Mouse (Mus musculus): ENCODE measurements around the gene Pcyox1. TPM values are rescaled to one million over a fixed set of nuclear protein-coding genes. Genes with fewer than 3 reads are reported as not detected.
A peak's percentile ranks its signal among the peaks of the same experiment; 100 is the strongest.

The Pcyox1 gene
- polyA plus RNA-seq, 1 experiment from 2014 or later, result 68.2 TPM

DNA sequence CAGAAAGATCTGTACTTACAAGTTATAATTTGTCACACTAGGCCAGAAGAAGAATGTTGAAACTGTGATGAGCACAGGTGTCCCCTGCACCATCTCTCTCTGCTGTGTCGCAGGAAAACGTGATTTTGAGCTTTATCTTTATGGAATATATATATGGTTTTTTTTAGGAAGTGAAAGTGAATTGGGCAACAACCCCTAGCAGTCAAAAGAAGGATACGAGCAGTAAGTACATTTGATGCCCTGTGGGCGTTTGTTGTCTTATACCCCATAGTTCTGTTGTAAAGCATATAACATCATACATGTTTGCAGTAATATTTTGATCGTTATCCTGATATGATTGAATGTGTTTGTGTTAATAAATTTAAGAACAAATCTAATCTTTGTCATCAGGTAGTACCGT is 21.8 kb upstream of the Pcyox1 start:
- H3K27ac ChIP-seq (replicated peaks), result no peak overlapping the region
- no peak for DNase-seq (ENCODE audit: low spot score)
- H3K27me3 ChIP-seq (replicated peaks; ENCODE audit: low read depth, poor library complexity, severe bottlenecking), result no peaks in the 10 kb centered on the region
- H3K4me3 ChIP-seq, result no peak overlapping the region
- 92% methylated on average over 6 of the region's 6 CpGs for WGBS
- peaks cover 100% of the 10 kb centered on the region for H3K36me3 ChIP-seq (replicated peaks)
- no peaks in the 10 kb centered on the region for H3K9me3 ChIP-seq
- no peaks in the 10 kb centered on the region for H3K4me1 ChIP-seq

DNA sequence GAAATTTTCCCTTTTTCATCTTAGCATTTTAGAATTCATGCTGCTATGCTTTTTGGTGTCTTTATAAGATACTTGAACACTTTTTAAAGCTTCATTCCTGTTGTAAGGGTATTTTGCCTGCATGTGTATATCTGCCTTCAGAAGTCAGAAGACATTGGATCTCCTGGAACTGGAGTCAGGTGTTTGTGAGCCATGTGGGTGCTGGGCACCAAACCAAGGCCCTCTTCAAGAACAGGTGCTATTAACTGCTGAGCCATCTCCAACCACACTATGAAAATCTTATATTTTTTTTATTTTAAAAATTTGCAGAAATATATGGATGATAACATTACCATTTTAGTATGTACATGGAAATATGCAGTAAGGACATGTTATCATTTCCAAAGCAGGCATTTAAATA is 9.4 kb upstream of the Pcyox1 start:
- H3K27ac ChIP-seq (replicated peaks), result peak overlapping the region; percentile 100; the same call in 1 of the 2 replicates

DNA sequence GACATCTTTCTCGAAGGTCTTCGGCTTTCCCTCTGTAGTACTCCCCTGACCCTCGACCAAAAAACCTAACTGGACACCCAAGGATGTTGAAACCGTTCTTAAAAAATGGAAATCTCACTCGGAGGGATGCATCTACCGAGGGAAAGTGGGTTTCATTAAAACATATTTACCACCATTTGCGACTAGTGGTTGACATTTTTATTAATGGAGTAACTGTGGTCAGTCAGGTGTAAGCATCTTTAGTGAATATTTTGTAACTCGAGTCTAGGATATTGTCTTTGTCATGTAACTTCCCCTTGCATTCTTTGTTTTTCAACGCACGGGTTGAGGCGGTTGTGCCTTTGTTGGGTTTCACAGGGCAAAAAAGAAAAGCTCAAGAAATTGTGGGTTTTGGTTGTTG is 8.0 kb upstream of the Pcyox1 start:
- DNase-seq (ENCODE audit: low spot score), result peak; percentile 19
- 2% methylated on average over 11 of the region's 11 CpGs for WGBS
- Histone ChIP-seq H3K36me3 (replicated peaks) (peaks cover 38% of the 10 kb centered on the region), H3K27ac (replicated peaks) (peak overlapping the region; percentile 100), H3K4me1 (peaks cover 17% of the 10 kb centered on the region), H3K27me3 (replicated peaks; ENCODE audit: low read depth, poor library complexity, severe bottlenecking) (no peaks in the 10 kb centered on the region), H3K9me3 (no peaks in the 10 kb centered on the region), H3K4me3 (peak overlapping the region; percentile 91)

More for the DNA sequence above, 9.4 kb upstream of the Pcyox1 start:
- Histone ChIP-seq H3K27me3 (replicated peaks; ENCODE audit: low read depth, poor library complexity, severe bottlenecking) (no peaks in the 10 kb centered on the region), H3K36me3 (replicated peaks) (peaks cover 39% of the 10 kb centered on the region), H3K4me3 (peak overlapping the region; percentile 91), H3K4me1 (peaks cover 13% of the 10 kb centered on the region), H3K9me3 (no peaks in the 10 kb centered on the region)
- DNase-seq (ENCODE audit: low spot score), result no peak

DNA sequence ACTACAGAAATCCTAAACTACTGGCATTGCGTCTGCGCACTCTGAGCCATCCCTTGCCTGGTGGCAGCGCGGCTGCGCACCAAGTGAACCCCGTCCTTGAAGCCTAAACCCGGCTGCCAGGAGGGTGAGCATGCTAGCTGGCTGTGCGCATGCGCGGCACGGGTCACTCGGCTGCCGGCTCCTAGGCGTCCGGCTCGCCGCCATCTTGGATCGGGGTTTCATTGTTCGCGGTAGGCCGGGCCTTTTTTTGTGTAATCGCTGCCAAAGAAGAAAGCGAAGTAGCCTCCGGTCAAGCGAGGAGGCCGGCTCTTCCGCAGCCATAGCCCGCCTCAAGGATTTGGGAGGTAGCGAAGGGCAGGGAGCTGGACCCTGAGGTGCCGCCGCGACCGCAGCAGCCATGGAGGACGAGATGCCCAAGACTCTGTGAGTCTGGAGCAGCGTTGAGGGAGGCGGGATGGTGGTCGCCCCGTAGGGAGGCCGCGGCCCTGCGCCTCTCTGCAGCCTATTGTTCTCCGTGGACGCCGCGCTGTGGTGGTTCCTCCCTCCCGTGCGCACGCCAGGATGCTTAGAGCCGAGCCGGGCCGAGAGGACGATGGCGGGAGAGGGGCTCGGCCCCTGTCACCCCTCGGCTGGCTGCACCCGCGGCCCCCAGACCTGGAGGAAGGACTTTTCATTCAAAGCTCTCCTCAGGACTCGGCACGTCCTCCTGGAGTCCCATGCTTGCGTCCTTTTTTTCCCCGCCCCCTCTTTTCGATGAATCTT is 7.3 kb upstream of the Pcyox1 start, which contains the start of gene Tia1:
TSS of gene Tia1 (plus strand) at position 120 of the 762 bp plus-strand sequence.
- peak; percentile 98 for DNase-seq (ENCODE audit: low spot score)
- Histone ChIP-seq H3K4me1 (peaks cover 17% of the 10 kb centered on the region), H3K27me3 (replicated peaks; ENCODE audit: low read depth, poor library complexity, severe bottlenecking) (no peaks in the 10 kb centered on the region), H3K27ac (replicated peaks) (peak within 1 kb of the TSS; percentile 100), H3K9me3 (no peaks in the 10 kb centered on the region), H3K36me3 (replicated peaks) (peaks cover 32% of the 10 kb centered on the region), H3K4me3 (peak within 1 kb of the TSS; percentile 91)
- WGBS, result under 1% methylated on average over 62 of the region's 62 CpGs

DNA sequence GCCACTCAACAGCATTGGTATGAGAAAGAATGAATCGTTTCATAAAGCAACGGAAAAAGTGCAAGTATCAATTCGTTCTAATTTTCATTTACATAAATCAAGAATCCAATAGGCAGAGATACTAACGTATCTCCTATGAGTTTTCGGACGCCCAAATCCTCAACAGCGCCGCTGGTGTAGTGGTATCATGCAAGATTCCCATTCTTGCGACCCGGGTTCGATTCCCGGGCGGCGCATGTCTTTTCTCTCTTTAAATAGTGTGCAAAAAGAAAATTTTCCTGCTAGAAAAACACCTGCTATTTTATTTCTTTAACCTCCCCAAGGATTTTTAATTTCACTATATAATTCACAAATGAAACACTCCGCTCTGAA is 6.8 kb upstream of the Pcyox1 start:
- no peaks in the 10 kb centered on the region for H3K27me3 ChIP-seq (replicated peaks; ENCODE audit: low read depth, poor library complexity, severe bottlenecking)
- DNase-seq (ENCODE audit: low spot score), result peak; percentile 87
- no peaks in the 10 kb centered on the region for H3K9me3 ChIP-seq
- H3K36me3 ChIP-seq (replicated peaks), result peaks cover 26% of the 10 kb centered on the region
- peaks cover 17% of the 10 kb centered on the region for H3K4me1 ChIP-seq
- peak overlapping the region; percentile 91 for H3K4me3 ChIP-seq
- peak overlapping the region; percentile 100 for H3K27ac ChIP-seq (replicated peaks)
- WGBS, result under 1% methylated on average over 15 of the region's 15 CpGs

DNA sequence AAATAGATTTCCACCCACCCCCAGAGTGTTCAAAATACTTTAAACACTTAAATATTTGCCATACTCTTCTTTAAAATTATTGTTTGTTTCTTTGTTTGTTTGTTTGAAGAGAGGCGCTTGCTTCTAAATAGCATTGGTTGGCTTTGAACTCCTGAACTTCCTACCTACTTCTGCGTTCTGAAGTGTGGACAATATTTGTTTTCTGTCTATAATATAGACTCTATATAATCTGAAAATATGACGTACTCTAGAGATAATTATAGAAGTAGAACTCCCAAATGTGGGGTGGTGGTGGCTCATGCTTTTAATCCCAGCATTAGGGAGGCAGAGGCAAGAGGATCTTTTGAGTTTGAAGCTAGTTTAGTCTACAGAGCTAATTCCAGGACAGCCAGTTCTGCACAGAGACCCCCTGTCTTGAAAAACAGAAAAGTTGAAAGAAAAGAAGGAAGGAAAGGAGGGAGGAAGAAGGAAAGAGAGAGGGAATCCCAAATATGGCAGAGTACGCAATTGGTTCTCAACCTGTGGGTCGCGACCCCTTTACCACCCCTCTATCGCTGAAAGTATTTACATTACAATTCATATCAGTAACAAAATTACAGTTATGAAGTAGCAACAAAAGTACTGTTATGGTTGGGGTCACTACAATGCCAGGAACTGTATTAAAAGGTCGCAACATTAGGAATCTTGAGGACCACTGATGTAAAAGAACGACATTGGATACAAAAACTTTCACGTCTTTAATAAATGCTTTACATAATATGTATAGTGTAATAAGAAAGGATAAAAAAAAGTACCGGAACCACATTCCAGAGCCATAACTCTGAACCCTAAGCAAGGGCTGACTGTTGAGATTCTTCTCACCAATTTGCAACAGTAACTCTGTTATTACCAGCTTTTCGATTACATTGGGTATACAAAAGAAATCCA is 6.0 kb upstream of the Pcyox1 start:
- WGBS, result 36% methylated on average over 12 of the region's 12 CpGs
- Histone ChIP-seq H3K27me3 (replicated peaks; ENCODE audit: low read depth, poor library complexity, severe bottlenecking) (no peaks in the 10 kb centered on the region), H3K27ac (replicated peaks) (peak overlapping the region; percentile 100; the same call in 1 of the 2 replicates), H3K36me3 (replicated peaks) (peaks cover 18% of the 10 kb centered on the region), H3K4me3 (peak overlapping the region; percentile 91), H3K9me3 (no peaks in the 10 kb centered on the region), H3K4me1 (peaks cover 17% of the 10 kb centered on the region)
- DNase-seq (ENCODE audit: low spot score), result peak; percentile 23

DNA sequence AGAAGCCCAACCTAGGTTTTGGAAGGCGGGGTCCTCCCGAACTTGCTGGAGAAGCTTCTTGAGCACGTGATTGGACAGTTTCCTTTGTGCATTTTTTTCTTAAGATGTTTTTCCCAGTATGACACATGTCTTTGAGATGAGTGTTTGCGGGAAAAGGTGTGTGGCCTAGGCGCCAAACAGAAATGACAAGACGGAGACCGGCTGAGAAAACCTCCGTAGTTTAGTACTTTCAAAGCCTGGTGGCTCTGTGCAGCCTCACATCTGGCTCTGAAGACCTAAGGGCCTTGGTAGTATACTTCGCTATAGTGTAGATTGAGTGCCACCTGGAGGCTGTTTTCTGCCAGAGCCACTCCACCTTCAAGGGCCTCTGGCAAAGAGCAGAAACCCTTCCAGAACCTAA is 4.0 kb upstream of the Pcyox1 start:
- 0 out of 2 replicates have a peak overlapping the region, but pooled peaks have one; percentile 25 for H3K27ac ChIP-seq (replicated peaks)
- 7% methylated on average over 9 of the region's 9 CpGs for WGBS
- peaks cover 19% of the 10 kb centered on the region for H3K4me1 ChIP-seq
- H3K4me3 ChIP-seq, result peak overlapping the region; percentile 46
- H3K9me3 ChIP-seq, result no peaks in the 10 kb centered on the region
- no peaks in the 10 kb centered on the region for H3K27me3 ChIP-seq (replicated peaks; ENCODE audit: low read depth, poor library complexity, severe bottlenecking)
- H3K36me3 ChIP-seq (replicated peaks), result no peaks in the 10 kb centered on the region
- peak; percentile 80 for DNase-seq (ENCODE audit: low spot score)

DNA sequence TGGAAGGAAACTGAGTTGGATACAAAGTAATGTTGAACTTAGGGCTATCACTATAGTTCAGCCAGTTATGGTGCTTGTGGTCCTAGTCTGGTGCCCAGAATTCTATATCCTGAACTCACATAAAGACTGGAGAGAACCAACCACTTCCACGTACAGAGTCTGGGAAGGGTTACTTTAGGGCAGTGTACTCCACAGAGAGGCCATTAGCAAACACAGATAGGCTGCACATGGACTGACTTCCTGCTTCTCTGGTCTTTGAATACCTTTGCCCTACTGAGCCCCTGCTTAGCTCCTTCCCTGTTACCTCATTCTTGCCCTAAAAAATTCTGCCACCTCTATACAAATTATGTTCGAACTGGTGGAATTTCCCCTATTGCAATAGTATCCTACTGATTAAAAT is 3.0 kb upstream of the Pcyox1 start:
- DNase-seq (ENCODE audit: low spot score), result no peak
- H3K36me3 ChIP-seq (replicated peaks), result no peaks in the 10 kb centered on the region
- no peaks in the 10 kb centered on the region for H3K27me3 ChIP-seq (replicated peaks; ENCODE audit: low read depth, poor library complexity, severe bottlenecking)
- no peak overlapping the region for H3K27ac ChIP-seq (replicated peaks)
- H3K4me3 ChIP-seq, result no peak overlapping the region
- H3K9me3 ChIP-seq, result no peaks in the 10 kb centered on the region
- WGBS, result 83% methylated on average over 2 of the region's 2 CpGs
- H3K4me1 ChIP-seq, result peaks cover 27% of the 10 kb centered on the region

DNA sequence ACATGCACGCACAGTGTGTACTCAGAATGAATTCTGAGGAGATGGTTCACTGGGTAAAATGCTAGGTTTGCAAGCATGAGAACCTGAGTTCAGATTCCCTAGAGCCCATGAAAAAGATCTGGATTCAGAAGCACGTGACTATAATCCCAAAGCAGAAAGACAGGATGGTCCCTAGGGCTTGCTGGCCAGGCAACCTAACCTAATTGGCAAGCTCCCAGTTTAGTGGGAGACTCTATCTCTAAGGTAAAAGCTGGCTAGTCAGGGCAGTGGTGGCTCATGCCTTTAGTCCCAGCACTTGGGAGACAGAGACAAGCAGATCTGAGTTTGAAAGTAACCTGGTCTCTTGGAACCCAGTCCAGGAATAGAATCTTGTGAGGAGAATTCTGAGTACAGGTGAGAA is 2.0 kb upstream of the Pcyox1 start:
- Histone ChIP-seq H3K4me3 (no peak overlapping the region), H3K4me1 (peaks cover 31% of the 10 kb centered on the region), H3K36me3 (replicated peaks) (peaks cover 6% of the 10 kb centered on the region), H3K27ac (replicated peaks) (no peak overlapping the region), H3K27me3 (replicated peaks; ENCODE audit: low read depth, poor library complexity, severe bottlenecking) (no peaks in the 10 kb centered on the region), H3K9me3 (no peaks in the 10 kb centered on the region)
- DNase-seq (ENCODE audit: low spot score), result no peak
- WGBS, result 80% methylated on average over 2 of the region's 2 CpGs

DNA sequence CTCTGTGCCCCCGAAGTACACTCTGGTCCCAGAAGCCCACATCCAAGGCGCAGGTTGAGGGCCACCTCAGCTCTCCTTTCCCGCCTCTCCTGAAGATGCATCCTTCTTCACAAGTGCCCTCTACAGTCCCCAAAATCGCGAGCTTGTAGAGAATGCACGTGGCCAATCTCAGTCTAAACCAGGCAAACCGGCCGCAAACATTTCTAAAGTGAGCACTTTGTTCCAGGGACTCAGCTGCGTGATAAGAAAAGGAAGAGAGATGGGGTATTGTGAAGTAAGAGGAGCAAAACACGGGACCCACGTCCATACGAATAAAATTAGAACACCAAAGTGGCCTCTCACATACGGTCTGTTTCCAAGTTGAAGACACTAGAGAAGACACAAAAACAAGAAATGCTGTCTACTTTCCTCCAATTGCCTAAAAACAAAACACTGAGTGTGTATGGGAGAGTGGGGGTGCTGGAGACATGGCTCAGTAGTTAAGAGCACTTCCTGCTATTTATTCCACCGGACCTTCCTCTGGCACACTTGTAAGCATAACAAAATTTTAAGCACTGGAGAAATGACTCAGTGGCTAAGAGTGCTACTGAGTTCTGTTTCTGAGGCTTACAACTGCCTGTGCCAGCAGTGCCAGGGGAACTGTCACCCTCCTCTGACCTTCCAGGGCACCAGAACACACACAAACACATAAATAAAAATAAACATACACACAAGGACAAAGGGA is 465 bp upstream of the Pcyox1 start:
- DNase-seq (ENCODE audit: low spot score), result no peak
- peaks cover 31% of the 10 kb centered on the region for H3K4me1 ChIP-seq
- 7% methylated on average over 14 of the region's 14 CpGs for WGBS
- H3K27me3 ChIP-seq (replicated peaks; ENCODE audit: low read depth, poor library complexity, severe bottlenecking), result no peaks in the 10 kb centered on the region
- no peaks in the 10 kb centered on the region for H3K9me3 ChIP-seq
- peaks cover 20% of the 10 kb centered on the region for H3K36me3 ChIP-seq (replicated peaks)
- peak overlapping the region; percentile 85 for H3K4me3 ChIP-seq
- peak overlapping the region; percentile 85 for H3K27ac ChIP-seq (replicated peaks)

DNA sequence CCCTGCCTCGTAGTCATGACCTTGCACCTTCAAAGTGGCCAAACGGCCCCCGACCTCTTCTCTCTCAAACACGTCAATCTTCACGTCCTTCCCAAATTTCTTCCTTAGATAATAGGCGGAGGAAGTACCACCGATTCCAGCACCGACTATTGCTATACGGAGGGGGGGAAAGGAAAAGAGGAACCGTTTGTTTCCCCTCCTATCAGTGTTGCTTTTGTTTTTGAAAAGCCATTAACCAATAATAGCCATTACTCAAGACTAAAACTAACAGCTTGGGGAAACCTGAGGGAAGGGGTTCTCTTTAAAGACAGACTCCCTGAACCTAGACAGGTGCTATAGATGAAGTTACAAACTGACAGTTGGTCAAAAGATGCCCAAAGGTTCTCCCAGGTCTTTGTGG is 985 bp downstream of the Pcyox1 start:
- DNase-seq (ENCODE audit: low spot score), result no peak
- H3K27ac ChIP-seq (replicated peaks), result peak overlapping the region; percentile 85

DNA sequence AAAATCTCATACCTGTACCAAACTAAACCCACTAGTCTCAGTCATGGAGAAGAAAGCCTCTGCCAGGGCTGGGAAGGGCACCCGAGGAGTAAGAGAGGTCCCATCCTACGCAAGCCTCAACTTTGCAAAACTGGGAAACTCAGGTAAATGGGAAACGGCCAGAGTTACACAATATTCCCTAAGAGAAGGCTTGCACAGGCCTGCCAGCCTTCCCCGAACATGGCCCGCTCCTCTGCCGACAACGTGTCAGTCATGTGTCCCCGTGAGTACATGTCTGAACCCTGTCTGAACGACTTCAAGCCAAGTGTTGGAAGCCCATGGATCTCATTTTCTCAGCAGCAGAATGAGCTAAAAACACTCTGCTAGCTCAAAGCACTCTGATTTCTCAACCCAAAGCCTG is 1.9 kb downstream of the Pcyox1 start:
- 92% methylated on average over 9 of the region's 9 CpGs for WGBS

More for the DNA sequence above, 985 bp downstream of the Pcyox1 start:
- 46% methylated on average over 10 of the region's 10 CpGs for WGBS
- peak overlapping the region; percentile 85 for H3K4me3 ChIP-seq
- no peaks in the 10 kb centered on the region for H3K27me3 ChIP-seq (replicated peaks; ENCODE audit: low read depth, poor library complexity, severe bottlenecking)
- peaks cover 30% of the 10 kb centered on the region for H3K4me1 ChIP-seq
- no peaks in the 10 kb centered on the region for H3K9me3 ChIP-seq
- peaks cover 34% of the 10 kb centered on the region for H3K36me3 ChIP-seq (replicated peaks)

More for the DNA sequence above, 1.9 kb downstream of the Pcyox1 start:
- Histone ChIP-seq H3K27me3 (replicated peaks; ENCODE audit: low read depth, poor library complexity, severe bottlenecking) (no peaks in the 10 kb centered on the region), H3K4me3 (peak overlapping the region; percentile 85; the same call in 1 of the 2 replicates), H3K4me1 (peaks cover 27% of the 10 kb centered on the region), H3K36me3 (replicated peaks) (peaks cover 44% of the 10 kb centered on the region), H3K27ac (replicated peaks) (no peak overlapping the region), H3K9me3 (no peaks in the 10 kb centered on the region)
- DNase-seq (ENCODE audit: low spot score), result no peak
